Mouse (Mus musculus): ENCODE data around the gene Upk3bl. TPM values are rescaled to one million over a fixed set of nuclear protein-coding genes. Genes with fewer than 3 reads are reported as not detected.

Upk3bl gene
- polyA plus RNA-seq, 1 experiment from 2014 or later = 48.4 TPM

GRCm38 (mm10) chr5:136027612-136028311 lies 26.5 kb upstream of the Upk3bl start:
- Histone ChIP-seq H3K36me3 (peaks cover 73% of the 10 kb centered on the region), H3K4me3 (replicated peaks) (no peak overlapping the region), H3K9ac (no peak overlapping the region), H3K27ac (replicated peaks) (no peak overlapping the region), H3K4me2 (replicated peaks) (no peak overlapping the region), H3K4me1 (no peaks in the 10 kb centered on the region), H3K9me3 (replicated peaks) (no peaks in the 10 kb centered on the region), H3K27me3 (no peaks in the 10 kb centered on the region)
- no peak for ATAC-seq (ENCODE audit: insufficient number of reproducible peaks, low FRiP score, low TSS enrichment, low read depth)
- WGBS = 78% methylated on average over 11 of the region's 11 CpGs

GRCm38 (mm10) chr5:136034868-136035267 lies 19.4 kb upstream of the Upk3bl start:
- Histone ChIP-seq H3K4me3 (replicated peaks) (no peak overlapping the region), H3K27ac (replicated peaks) (no peak overlapping the region), H3K9ac (no peak overlapping the region), H3K4me1 (no peaks in the 10 kb centered on the region), H3K27me3 (no peaks in the 10 kb centered on the region), H3K36me3 (peaks cover 32% of the 10 kb centered on the region), H3K4me2 (replicated peaks) (no peak overlapping the region), H3K9me3 (replicated peaks) (no peaks in the 10 kb centered on the region)
- ATAC-seq (ENCODE audit: insufficient number of reproducible peaks, low FRiP score, low TSS enrichment, low read depth) = no peak
- 68% methylated on average over 4 of the region's 4 CpGs for WGBS

- Histone ChIP-seq H3K27ac (replicated peaks) (no peak overlapping the region), H3K9ac (no peak overlapping the region), H3K4me3 (replicated peaks) (no peak overlapping the region), H3K4me2 (replicated peaks) (no peak overlapping the region), H3K4me1 (no peaks in the 10 kb centered on the region), H3K36me3 (peaks cover 28% of the 10 kb centered on the region), H3K27me3 (no peaks in the 10 kb centered on the region), H3K9me3 (replicated peaks) (no peaks in the 10 kb centered on the region)
- no peak for ATAC-seq (ENCODE audit: insufficient number of reproducible peaks, low FRiP score, low TSS enrichment, low read depth)
- 93% methylated on average over 1 of the region's 1 CpGs for WGBS
These were observed 19.0 kb upstream of the Upk3bl start for GRCm38 (mm10) chr5:136035285-136035684.

GRCm38 (mm10) chr5:136036667-136037066 lies 17.6 kb upstream of the Upk3bl start:
- Histone ChIP-seq H3K4me2 (replicated peaks) (no peak overlapping the region), H3K9me3 (replicated peaks) (no peaks in the 10 kb centered on the region), H3K4me1 (peaks cover 5% of the 10 kb centered on the region; the same call in 1 of the 2 replicates), H3K4me3 (replicated peaks) (no peak overlapping the region), H3K9ac (no peak overlapping the region), H3K27me3 (no peaks in the 10 kb centered on the region), H3K27ac (replicated peaks) (no peak overlapping the region), H3K36me3 (peaks cover 14% of the 10 kb centered on the region)
- ATAC-seq (ENCODE audit: insufficient number of reproducible peaks, low FRiP score, low TSS enrichment, low read depth) = no peak
- 88% methylated on average over 1 of the region's 1 CpGs for WGBS

- no peak for ATAC-seq (ENCODE audit: insufficient number of reproducible peaks, low FRiP score, low TSS enrichment, low read depth)
- Histone ChIP-seq H3K9ac (no peak within 1 kb of the TSS), H3K4me3 (replicated peaks) (no peak within 1 kb of the TSS), H3K4me1 (peaks cover 5% of the 10 kb centered on the region; the same call in 1 of the 2 replicates), H3K9me3 (replicated peaks) (no peaks in the 10 kb centered on the region), H3K27me3 (no peaks in the 10 kb centered on the region), H3K36me3 (no peaks in the 10 kb centered on the region), H3K27ac (replicated peaks) (no peak within 1 kb of the TSS), H3K4me2 (replicated peaks) (no peak within 1 kb of the TSS)
- WGBS = 82% methylated on average over 17 of the region's 17 CpGs
These were observed 15.8 kb upstream of the Upk3bl start, which contains the start of gene Upk3b for GRCm38 (mm10) chr5:136038258-136039214. Gene Upk3b (plus strand): TSS chr5:136038496.

- H3K4me3 ChIP-seq (replicated peaks) = no peak overlapping the region
- H3K36me3 ChIP-seq = no peaks in the 10 kb centered on the region
- peaks cover 5% of the 10 kb centered on the region; the same call in 1 of the 2 replicates for H3K4me1 ChIP-seq
- H3K27me3 ChIP-seq = no peaks in the 10 kb centered on the region
- H3K27ac ChIP-seq (replicated peaks) = no peak overlapping the region
- no peak overlapping the region for H3K4me2 ChIP-seq (replicated peaks)
- WGBS = 46% methylated on average over 5 of the region's 5 CpGs
- no peaks in the 10 kb centered on the region for H3K9me3 ChIP-seq (replicated peaks)
- no peak overlapping the region for H3K9ac ChIP-seq
- no peak for ATAC-seq (ENCODE audit: insufficient number of reproducible peaks, low FRiP score, low TSS enrichment, low read depth)
These were observed 14.1 kb upstream of the Upk3bl start for GRCm38 (mm10) chr5:136040210-136040609.

GRCm38 (mm10) chr5:136041260-136041659 lies 13.0 kb upstream of the Upk3bl start:
- Histone ChIP-seq H3K9me3 (replicated peaks) (no peaks in the 10 kb centered on the region), H3K27ac (replicated peaks) (no peak overlapping the region), H3K4me1 (peaks cover 8% of the 10 kb centered on the region; the same call in 1 of the 2 replicates), H3K9ac (no peak overlapping the region), H3K4me2 (replicated peaks) (no peak overlapping the region), H3K4me3 (replicated peaks) (no peak overlapping the region), H3K36me3 (no peaks in the 10 kb centered on the region), H3K27me3 (no peaks in the 10 kb centered on the region)
- ATAC-seq (ENCODE audit: insufficient number of reproducible peaks, low FRiP score, low TSS enrichment, low read depth) = no peak
- WGBS = 37% methylated on average over 2 of the region's 2 CpGs

- H3K36me3 ChIP-seq = no peaks in the 10 kb centered on the region
- no peaks in the 10 kb centered on the region for H3K27me3 ChIP-seq
- peaks cover 8% of the 10 kb centered on the region; the same call in 1 of the 2 replicates for H3K4me1 ChIP-seq
- ATAC-seq (ENCODE audit: insufficient number of reproducible peaks, low FRiP score, low TSS enrichment, low read depth) = no peak
- 94% methylated on average over 8 of the region's 8 CpGs for WGBS
- H3K4me3 ChIP-seq (replicated peaks) = no peak overlapping the region
- no peaks in the 10 kb centered on the region for H3K9me3 ChIP-seq (replicated peaks)
- no peak overlapping the region for H3K9ac ChIP-seq
- no peak overlapping the region for H3K27ac ChIP-seq (replicated peaks)
- no peak overlapping the region for H3K4me2 ChIP-seq (replicated peaks)
These were observed 12.6 kb upstream of the Upk3bl start for GRCm38 (mm10) chr5:136041666-136042065.

GRCm38 (mm10) chr5:136044865-136045264 lies 9.4 kb upstream of the Upk3bl start:
- no peaks in the 10 kb centered on the region for H3K9me3 ChIP-seq (replicated peaks)
- H3K9ac ChIP-seq = no peak overlapping the region
- 67% methylated on average over 13 of the region's 13 CpGs for WGBS
- H3K4me2 ChIP-seq (replicated peaks) = no peak overlapping the region
- no peaks in the 10 kb centered on the region for H3K27me3 ChIP-seq
- H3K4me3 ChIP-seq (replicated peaks) = no peak overlapping the region
- H3K27ac ChIP-seq (replicated peaks) = no peak overlapping the region
- no peaks in the 10 kb centered on the region for H3K36me3 ChIP-seq
- peaks cover 8% of the 10 kb centered on the region; the same call in 1 of the 2 replicates for H3K4me1 ChIP-seq
- ATAC-seq (ENCODE audit: insufficient number of reproducible peaks, low FRiP score, low TSS enrichment, low read depth) = no peak

- Histone ChIP-seq H3K4me2 (replicated peaks) (no peak overlapping the region), H3K27me3 (no peaks in the 10 kb centered on the region), H3K9ac (no peak overlapping the region), H3K36me3 (no peaks in the 10 kb centered on the region), H3K9me3 (replicated peaks) (no peaks in the 10 kb centered on the region), H3K27ac (replicated peaks) (no peak overlapping the region), H3K4me3 (replicated peaks) (no peak overlapping the region), H3K4me1 (peaks cover 8% of the 10 kb centered on the region; the same call in 1 of the 2 replicates)
- 37% methylated on average over 9 of the region's 9 CpGs for WGBS
- ATAC-seq (ENCODE audit: insufficient number of reproducible peaks, low FRiP score, low TSS enrichment, low read depth) = no peak
These were observed 8.9 kb upstream of the Upk3bl start for GRCm38 (mm10) chr5:136045408-136045807.

GRCm38 (mm10) chr5:136045987-136046386 lies 8.3 kb upstream of the Upk3bl start:
- H3K27me3 ChIP-seq = no peaks in the 10 kb centered on the region
- H3K4me1 ChIP-seq = peaks cover 7% of the 10 kb centered on the region; the same call in 1 of the 2 replicates
- H3K27ac ChIP-seq (replicated peaks) = no peak overlapping the region
- 2% methylated on average over 10 of the region's 10 CpGs for WGBS
- no peak overlapping the region for H3K4me3 ChIP-seq (replicated peaks)
- H3K36me3 ChIP-seq = no peaks in the 10 kb centered on the region
- H3K9ac ChIP-seq = no peak overlapping the region
- no peaks in the 10 kb centered on the region for H3K9me3 ChIP-seq (replicated peaks)
- ATAC-seq (ENCODE audit: insufficient number of reproducible peaks, low FRiP score, low TSS enrichment, low read depth) = no peak
- no peak overlapping the region for H3K4me2 ChIP-seq (replicated peaks)
